Mouse (Mus musculus) forebrain, embryonic 12.5 days (tissue): ENCODE results near the gene Lamp2. TPM values are rescaled to one million over a fixed set of nuclear protein-coding genes. Genes with fewer than 3 reads are reported as not detected.

Experiments
- ATAC-seq: fragments of 200-750 bp; cut with Nextera tagmentation; 2 replicates; pipeline ENCODE4 v1.8.0; 2017; ENCODE audit warnings: moderate TSS enrichment; ENCODE audit not compliant: low FRiP score
- H3K27ac ChIP-seq: fragments of 300-500 bp; sonication (generic); 2 replicates; pipeline ENCODE4 v1.5.1; 2016; ENCODE audit warnings: mild to moderate bottlenecking
- H3K27me3 ChIP-seq: fragments of 300-500 bp; sonication (generic); 2 replicates; pipeline ENCODE4 v1.6.1; 2016; ENCODE audit warnings: mild to moderate bottlenecking
- H3K36me3 ChIP-seq: fragments of 300-500 bp; sonication (generic); replicated peaks from 2 replicates; pipeline ENCODE4 v1.6.1; 2016; ENCODE audit warnings: mild to moderate bottlenecking
- H3K4me1 ChIP-seq: fragments of 300-500 bp; sonication (generic); 2 replicates; pipeline ENCODE4 v1.6.1; 2016
- H3K4me2 ChIP-seq: fragments of 300-500 bp; sonication (generic); 2 replicates; pipeline ENCODE4 v1.6.1; 2016; ENCODE audit warnings: mild to moderate bottlenecking, moderate library complexity
- H3K4me3 ChIP-seq: fragments of 300-500 bp; sonication (generic); replicated peaks from 2 replicates; pipeline ENCODE4 v1.5.1; 2016; ENCODE audit warnings: mild to moderate bottlenecking
- H3K9ac ChIP-seq: fragments of 300-500 bp; sonication (generic); 2 replicates; pipeline ENCODE4 v1.6.1; 2016; ENCODE audit warnings: mild to moderate bottlenecking
- H3K9me3 ChIP-seq: fragments of 300-500 bp; sonication (generic); 2 replicates; pipeline ENCODE4 v1.6.1; 2016
- WGBS: fragments of 180-500 bp; shearing (Covaris S2); methylation state at CpG from one replicate; pipeline ENCODE4 v1.1.7; 2016; 5-methylcytosine and 5-hydroxymethylcytosine counted together
- polyA plus RNA-seq: library from polyadenylated mRNA; unstranded; fragments of >200 nt; fragmentation: Nextera tagmentation; extraction: Ambion mirVana; gene quantifications from 2 replicates; pipeline ENCODE4 v1.2.1, GENCODE M21; 2016

The Lamp2 gene
- polyA plus RNA-seq, 1 experiment from 2014 or later = 60.4 TPM

DNA sequence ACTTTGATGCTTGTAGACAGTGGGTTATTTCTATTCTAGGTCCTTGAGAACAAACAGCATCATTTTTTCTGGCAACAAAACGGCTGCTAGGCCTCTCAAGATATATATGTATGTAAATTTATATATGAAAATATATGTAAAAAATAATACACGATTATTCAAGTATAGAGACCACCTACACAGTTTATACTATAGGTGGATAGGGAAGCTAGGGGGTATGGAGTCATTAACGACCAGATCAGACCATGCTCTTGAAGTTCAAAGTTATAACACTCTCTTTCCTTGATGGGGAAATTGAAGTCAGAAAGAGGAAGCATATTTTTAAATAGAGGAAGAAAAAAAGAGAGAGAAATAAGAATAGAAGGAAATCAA lies 367 bp upstream of the Lamp2 start:
- 0 out of 2 replicates have a peak, but pooled peaks cover 2% of the 10 kb centered on the region for H3K36me3 ChIP-seq
- no peak overlapping the region for H3K4me2 ChIP-seq
- no peak overlapping the region; the same call in 1 of the 2 replicates for H3K4me3 ChIP-seq
- 35% methylated on average over 3 of the region's 3 CpGs for WGBS
- H3K4me1 ChIP-seq = peaks cover 4% of the 10 kb centered on the region; the same call in 1 of the 2 replicates
- peak; percentile 31; the same call in 1 of the 2 replicates for ATAC-seq
- no peak overlapping the region for H3K27ac ChIP-seq
- no peaks in the 10 kb centered on the region for H3K27me3 ChIP-seq
- no peak overlapping the region for H3K9ac ChIP-seq
- H3K9me3 ChIP-seq = no peaks in the 10 kb centered on the region

DNA sequence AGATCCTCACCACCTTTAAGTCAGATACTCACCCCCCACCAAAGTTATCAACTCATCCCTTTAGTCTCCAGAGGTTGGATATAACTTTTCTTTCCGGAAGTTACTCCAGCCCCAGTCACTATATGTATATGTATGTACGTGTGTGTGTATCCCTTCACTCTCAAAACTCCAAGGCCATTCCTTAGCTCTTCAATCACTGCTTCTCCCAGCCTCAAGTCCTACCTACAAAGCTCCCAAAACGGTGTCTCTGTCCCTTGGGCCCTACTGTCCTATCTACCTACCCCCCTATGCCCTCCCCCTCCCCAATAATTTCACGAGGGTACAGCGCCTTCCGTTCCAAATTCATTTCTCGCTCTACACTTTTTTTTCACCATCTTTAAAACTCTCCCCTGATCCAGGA lies 780 bp downstream of the Lamp2 start:
- Histone ChIP-seq H3K4me3 (peak overlapping the region; percentile 57), H3K9me3 (no peaks in the 10 kb centered on the region), H3K9ac (peak overlapping the region; percentile 68), H3K27ac (no peak overlapping the region), H3K27me3 (no peaks in the 10 kb centered on the region), H3K36me3 (peaks cover 2% of the 10 kb centered on the region; the same call in 1 of the 2 replicates), H3K4me1 (peaks cover 4% of the 10 kb centered on the region; the same call in 1 of the 2 replicates), H3K4me2 (peak overlapping the region; percentile 56)
- WGBS = 20% methylated on average over 7 of the region's 7 CpGs
- no peak for ATAC-seq

DNA sequence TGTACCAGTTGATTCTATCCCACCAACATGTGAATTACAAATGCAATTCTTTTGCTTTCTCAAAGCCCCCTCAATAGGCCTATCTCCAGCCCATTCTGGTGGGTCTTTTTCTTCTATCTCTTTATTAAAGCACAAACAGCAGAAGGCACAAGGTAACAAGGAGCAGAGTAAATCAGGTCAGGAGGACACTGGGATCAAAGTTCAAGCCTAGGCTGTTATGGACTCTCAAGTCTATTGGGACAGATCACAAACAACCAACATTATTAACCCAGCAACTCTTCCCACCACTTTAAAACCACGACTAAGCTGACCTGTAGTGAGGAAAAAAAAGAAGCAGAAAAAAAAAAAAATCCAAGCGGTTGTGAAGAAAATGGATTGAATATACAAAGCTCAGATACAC lies 1.4 kb downstream of the Lamp2 start:
- H3K4me2 ChIP-seq = peak overlapping the region; percentile 56; the same call in 1 of the 2 replicates
- WGBS = 37% methylated on average over 2 of the region's 2 CpGs
- H3K4me1 ChIP-seq = peaks cover 4% of the 10 kb centered on the region; the same call in 1 of the 2 replicates
- no peak overlapping the region for H3K27ac ChIP-seq
- H3K4me3 ChIP-seq = no peak overlapping the region
- ATAC-seq = no peak
- H3K27me3 ChIP-seq = no peaks in the 10 kb centered on the region
- no peaks in the 10 kb centered on the region for H3K9me3 ChIP-seq
- H3K9ac ChIP-seq = no peak overlapping the region
- H3K36me3 ChIP-seq = peaks cover 2% of the 10 kb centered on the region

DNA sequence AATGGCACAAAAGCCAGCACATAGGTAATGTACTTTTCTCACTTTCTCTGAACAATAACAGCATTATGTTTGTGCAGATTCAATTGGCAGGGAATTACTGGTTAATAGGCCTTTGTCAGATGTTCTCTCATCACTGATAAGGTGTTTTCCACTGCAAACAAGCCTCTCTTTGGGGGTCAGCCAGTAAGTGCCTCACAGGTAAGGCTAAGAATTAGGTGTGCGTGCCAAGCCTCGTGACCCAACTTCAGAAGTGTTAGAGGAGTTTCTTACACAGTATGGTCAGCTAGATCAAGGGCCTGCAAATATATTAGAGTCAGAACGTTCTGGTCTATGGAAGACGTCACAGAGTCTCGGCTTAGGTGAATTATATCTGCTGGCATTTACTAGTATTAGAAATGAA lies 2.3 kb downstream of the Lamp2 start:
- H3K27me3 ChIP-seq = no peaks in the 10 kb centered on the region
- H3K36me3 ChIP-seq = peaks cover 6% of the 10 kb centered on the region
- WGBS = 89% methylated on average over 5 of the region's 5 CpGs
- no peak overlapping the region for H3K9ac ChIP-seq
- no peak for ATAC-seq
- H3K27ac ChIP-seq = no peak overlapping the region
- H3K9me3 ChIP-seq = no peaks in the 10 kb centered on the region
- peaks cover 4% of the 10 kb centered on the region; the same call in 1 of the 2 replicates for H3K4me1 ChIP-seq
- H3K4me2 ChIP-seq = no peak overlapping the region
- no peak overlapping the region for H3K4me3 ChIP-seq

DNA sequence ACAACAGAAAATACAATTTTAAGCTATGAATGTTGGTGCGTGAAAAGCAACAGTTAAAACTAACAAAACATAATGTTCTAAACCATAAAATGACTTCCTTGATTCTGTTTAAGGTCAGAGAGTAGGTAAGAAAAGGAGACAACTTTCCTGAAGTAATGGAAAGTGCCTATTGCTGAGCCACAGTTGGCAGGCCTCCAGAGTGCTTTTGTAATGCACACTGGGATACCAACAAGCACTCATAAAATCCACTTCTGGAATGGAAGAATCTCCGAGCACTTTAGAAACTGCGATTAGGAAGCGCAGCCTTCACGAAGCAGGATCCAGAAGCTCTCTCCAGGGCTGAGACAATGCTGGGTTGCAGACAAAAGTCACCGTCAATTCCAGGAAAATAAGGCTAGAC lies 5.8 kb downstream of the Lamp2 start:
- no peak overlapping the region for H3K4me2 ChIP-seq
- peaks cover 6% of the 10 kb centered on the region for H3K36me3 ChIP-seq
- no peaks in the 10 kb centered on the region for H3K27me3 ChIP-seq
- peaks cover 4% of the 10 kb centered on the region; the same call in 1 of the 2 replicates for H3K4me1 ChIP-seq
- no peak overlapping the region for H3K4me3 ChIP-seq
- ATAC-seq = no peak
- H3K9ac ChIP-seq = no peak overlapping the region
- no peaks in the 10 kb centered on the region for H3K9me3 ChIP-seq
- WGBS = 81% methylated on average over 6 of the region's 6 CpGs
- no peak overlapping the region for H3K27ac ChIP-seq

DNA sequence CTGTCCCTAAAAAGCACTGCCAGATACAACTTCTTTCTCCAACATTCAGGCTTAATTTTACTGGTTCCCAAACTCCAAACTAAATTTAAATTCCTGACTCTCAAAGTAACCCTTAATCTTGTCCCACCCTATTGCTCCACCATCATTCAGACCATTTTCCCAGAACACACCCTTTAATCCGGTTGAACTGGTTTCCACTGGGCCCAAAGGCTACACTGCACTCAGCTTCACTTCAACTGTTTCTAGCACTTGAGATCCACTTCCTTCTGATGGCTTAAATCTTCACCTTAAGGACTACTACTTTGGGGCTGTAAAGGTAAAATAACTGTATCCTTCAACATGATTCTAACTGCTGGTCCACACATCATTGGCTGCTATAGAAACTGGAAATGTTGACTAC lies 10.5 kb downstream of the Lamp2 start:
- Histone ChIP-seq H3K36me3 (peaks cover 3% of the 10 kb centered on the region), H3K4me3 (no peak overlapping the region), H3K27ac (no peak overlapping the region), H3K9ac (no peak overlapping the region), H3K4me1 (no peaks in the 10 kb centered on the region), H3K27me3 (no peaks in the 10 kb centered on the region), H3K4me2 (no peak overlapping the region), H3K9me3 (no peaks in the 10 kb centered on the region)
- ATAC-seq = no peak
- 86% methylated on average over 1 of the region's 1 CpGs for WGBS

DNA sequence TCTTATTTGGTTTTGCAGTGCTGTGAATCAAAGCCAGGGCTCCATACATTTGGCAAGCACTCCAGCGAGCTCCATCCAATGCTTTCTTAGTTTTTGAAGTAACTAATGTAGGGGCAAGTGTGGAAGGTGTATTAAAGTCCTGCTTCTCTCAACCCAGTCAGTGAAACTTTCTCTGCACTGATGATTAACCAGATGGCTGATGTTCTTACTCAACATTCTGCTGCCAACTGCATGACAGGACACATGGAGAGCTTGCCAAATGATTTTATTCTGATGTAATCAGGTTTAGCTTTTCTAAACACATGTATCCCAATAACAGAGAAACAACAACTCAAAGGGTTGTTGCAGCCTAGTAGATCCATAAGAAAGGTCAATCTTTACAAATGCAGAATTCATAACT lies 13.8 kb downstream of the Lamp2 start:
- Histone ChIP-seq H3K27ac (no peak overlapping the region), H3K4me3 (no peak overlapping the region), H3K27me3 (no peaks in the 10 kb centered on the region), H3K4me1 (no peaks in the 10 kb centered on the region), H3K9me3 (no peaks in the 10 kb centered on the region), H3K4me2 (no peak overlapping the region), H3K9ac (no peak overlapping the region), H3K36me3 (no peaks in the 10 kb centered on the region)
- 85% methylated on average over 1 of the region's 1 CpGs for WGBS
- no peak for ATAC-seq

DNA sequence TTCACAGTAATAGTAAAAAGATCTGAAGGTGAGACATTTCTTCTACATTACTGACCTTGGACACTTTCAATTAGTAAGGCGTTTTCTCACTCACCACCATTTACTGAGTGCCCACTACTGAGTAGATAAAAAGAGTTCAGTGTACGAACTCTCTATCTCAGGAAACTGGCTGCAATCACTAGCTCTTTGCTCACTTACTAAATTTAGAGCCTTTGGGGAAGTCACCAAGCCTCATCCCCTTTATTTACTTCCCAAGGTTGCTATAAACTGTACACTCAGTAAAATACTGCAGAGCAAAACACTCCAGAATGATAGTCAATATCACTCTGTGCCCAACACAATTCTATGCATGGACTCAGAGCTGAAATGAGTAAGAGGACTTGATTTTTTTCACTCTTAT lies 16.6 kb downstream of the Lamp2 start:
- H3K27ac ChIP-seq = no peak overlapping the region
- no peak overlapping the region for H3K9ac ChIP-seq
- H3K9me3 ChIP-seq = no peaks in the 10 kb centered on the region
- ATAC-seq = no peak
- H3K27me3 ChIP-seq = no peaks in the 10 kb centered on the region
- H3K4me2 ChIP-seq = no peak overlapping the region
- no peak overlapping the region for H3K4me3 ChIP-seq
- H3K4me1 ChIP-seq = no peaks in the 10 kb centered on the region
- H3K36me3 ChIP-seq = no peaks in the 10 kb centered on the region
- WGBS = 80% methylated on average over 2 of the region's 2 CpGs

DNA sequence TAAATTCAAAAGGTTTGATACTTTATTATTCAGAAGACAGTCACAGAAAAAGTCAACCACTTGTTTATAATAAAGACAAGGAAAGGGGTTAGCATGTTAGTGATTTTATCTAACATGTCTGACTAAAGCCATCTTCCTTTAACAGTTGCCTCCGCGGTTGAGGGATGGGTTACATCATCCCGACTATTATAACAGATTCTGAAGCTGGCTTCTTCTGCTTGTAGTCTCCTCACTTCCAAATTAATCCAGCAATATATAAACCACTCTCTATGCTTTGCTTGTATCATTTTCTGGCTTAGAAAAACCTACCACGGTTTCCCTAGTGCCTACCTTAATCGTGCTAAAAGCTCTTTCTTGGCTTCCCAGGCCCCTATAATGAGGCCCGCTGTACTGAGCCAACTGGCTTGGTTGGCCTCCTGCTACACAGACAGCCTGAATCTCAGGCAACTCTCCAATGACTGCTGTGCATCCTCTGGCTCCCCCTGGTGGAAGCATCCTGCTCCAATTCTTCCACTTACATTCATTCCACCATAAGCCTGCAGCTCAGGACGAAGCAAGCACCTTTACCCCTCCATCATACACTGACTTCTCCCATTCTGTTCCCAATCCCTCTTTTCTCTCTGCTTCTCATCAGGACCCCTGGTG lies 18.0 kb downstream of the Lamp2 start:
- WGBS = 49% methylated on average over 7 of the region's 7 CpGs
- Histone ChIP-seq H3K9me3 (no peaks in the 10 kb centered on the region), H3K27me3 (no peaks in the 10 kb centered on the region), H3K27ac (no peak overlapping the region), H3K9ac (no peak overlapping the region), H3K4me2 (no peak overlapping the region), H3K4me3 (no peak overlapping the region), H3K36me3 (no peaks in the 10 kb centered on the region), H3K4me1 (no peaks in the 10 kb centered on the region)
- ATAC-seq = peak; percentile 55; the same call in 1 of the 2 replicates

DNA sequence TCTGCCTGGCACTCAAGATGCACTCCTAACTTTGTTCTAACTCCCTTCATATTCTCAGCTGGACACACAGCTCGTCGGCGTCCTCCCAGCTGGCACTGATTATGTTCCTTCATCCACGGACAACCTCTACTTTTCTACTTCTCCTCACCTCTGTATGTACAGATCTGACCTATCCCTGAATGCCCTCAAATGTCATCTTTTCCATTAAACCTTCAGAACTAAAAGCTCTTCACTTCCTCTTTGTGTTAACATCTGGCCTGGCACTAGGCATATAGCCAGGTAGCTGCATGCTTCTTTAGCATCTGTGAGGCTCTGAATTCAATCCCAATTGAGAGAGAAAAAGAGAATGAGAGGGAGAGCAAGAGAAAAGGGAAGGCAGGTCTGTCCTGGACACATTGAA lies 26.8 kb downstream of the Lamp2 start:
- Histone ChIP-seq H3K4me1 (no peaks in the 10 kb centered on the region), H3K4me3 (no peak overlapping the region), H3K4me2 (no peak overlapping the region), H3K27me3 (no peaks in the 10 kb centered on the region), H3K27ac (no peak overlapping the region), H3K9me3 (no peaks in the 10 kb centered on the region), H3K9ac (no peak overlapping the region), H3K36me3 (peaks cover 7% of the 10 kb centered on the region; the same call in 1 of the 2 replicates)
- ATAC-seq = no peak
- WGBS = 93% methylated on average over 4 of the region's 4 CpGs

DNA sequence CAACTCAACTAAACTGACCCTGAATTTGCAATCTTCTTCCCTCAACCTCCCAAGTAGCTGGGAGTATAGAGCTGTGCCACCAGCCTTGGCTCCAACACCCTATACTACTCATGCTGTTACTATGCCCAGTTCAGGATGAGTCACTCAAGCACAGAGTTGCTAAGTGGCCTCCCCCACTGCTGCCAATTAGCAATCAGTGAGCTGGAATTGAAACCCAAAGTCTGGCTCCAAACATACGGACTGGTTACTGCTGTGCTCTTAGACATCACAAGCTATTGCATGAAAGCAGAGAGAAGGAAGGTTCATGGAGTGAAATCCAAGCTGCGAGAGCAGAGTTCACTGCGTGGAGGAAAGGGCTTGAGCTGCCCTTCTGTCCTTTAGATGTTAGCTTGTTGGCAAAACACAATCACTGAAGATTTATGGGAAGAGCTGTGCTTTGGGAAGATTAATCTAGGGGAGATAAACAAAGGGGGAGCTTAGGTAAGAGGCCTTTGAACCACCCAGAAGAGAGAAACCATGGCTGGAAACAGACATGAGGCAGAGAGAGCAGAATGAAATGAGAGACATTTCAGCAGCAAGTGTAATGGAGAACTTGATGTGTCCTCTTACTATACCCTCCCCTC lies 27.3 kb downstream of the Lamp2 start:
- Histone ChIP-seq H3K9me3 (no peaks in the 10 kb centered on the region), H3K36me3 (peaks cover 7% of the 10 kb centered on the region; the same call in 1 of the 2 replicates), H3K27ac (no peak overlapping the region), H3K4me2 (no peak overlapping the region), H3K9ac (no peak overlapping the region), H3K4me1 (no peaks in the 10 kb centered on the region), H3K27me3 (no peaks in the 10 kb centered on the region), H3K4me3 (no peak overlapping the region)
- ATAC-seq = no peak
- WGBS = 72% methylated on average over 3 of the region's 3 CpGs

DNA sequence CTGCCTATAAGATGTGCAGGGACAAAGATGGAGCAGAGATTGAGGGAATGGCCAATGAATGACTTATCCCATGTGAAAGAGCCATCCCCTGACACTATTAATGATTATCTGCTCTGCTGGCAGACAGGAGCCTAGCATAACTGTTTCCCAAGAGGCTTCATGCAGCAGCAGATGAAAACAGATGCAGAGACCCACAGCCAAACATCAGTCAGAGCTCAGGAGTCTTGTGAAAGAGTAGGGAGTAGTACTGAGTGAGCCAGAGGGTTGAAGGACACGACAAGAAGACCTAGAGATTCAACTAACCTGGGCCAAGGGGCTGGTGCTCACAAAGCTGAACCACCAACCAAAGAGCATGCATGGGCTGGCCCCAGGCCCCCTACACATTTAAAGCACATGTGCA lies 30.2 kb downstream of the Lamp2 start:
- Histone ChIP-seq H3K9ac (no peak overlapping the region), H3K4me2 (no peak overlapping the region), H3K27me3 (no peaks in the 10 kb centered on the region), H3K27ac (no peak overlapping the region), H3K36me3 (peaks cover 7% of the 10 kb centered on the region; the same call in 1 of the 2 replicates), H3K4me1 (no peaks in the 10 kb centered on the region), H3K9me3 (no peaks in the 10 kb centered on the region), H3K4me3 (no peak overlapping the region)
- no peak for ATAC-seq
- 79% methylated on average over 1 of the region's 1 CpGs for WGBS

DNA sequence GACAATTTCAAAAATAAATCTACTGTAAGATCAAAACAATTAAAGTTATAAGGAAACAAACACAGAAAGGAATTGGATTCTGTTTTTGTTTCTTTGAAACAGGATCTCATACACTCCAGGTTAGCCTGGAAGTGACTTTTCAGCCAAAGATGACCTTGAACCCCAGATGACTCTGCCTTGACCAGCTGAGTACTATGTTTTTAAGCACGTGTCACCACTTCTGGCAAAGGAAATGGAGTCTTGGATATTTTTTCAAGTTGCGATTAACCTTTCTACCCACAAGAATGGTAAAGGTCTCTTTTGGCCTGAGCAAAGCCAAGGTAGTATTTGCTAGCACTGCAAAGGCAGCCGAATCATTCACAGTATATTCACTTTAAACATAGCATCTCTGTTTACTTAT lies 33.2 kb downstream of the Lamp2 start:
- H3K4me3 ChIP-seq = no peak overlapping the region
- peaks cover 6% of the 10 kb centered on the region; the same call in 1 of the 2 replicates for H3K36me3 ChIP-seq
- H3K4me2 ChIP-seq = no peak overlapping the region
- no peaks in the 10 kb centered on the region for H3K9me3 ChIP-seq
- no peaks in the 10 kb centered on the region for H3K27me3 ChIP-seq
- no peak for ATAC-seq
- no peak overlapping the region for H3K27ac ChIP-seq
- no peaks in the 10 kb centered on the region for H3K4me1 ChIP-seq
- WGBS = 84% methylated on average over 3 of the region's 3 CpGs
- no peak overlapping the region for H3K9ac ChIP-seq
